Mouse (Mus musculus) G1E (cell line): ENCODE data around the gene Agpat3.

Experiments
- CTCF ChIP-seq: IDR thresholded peaks from 2 replicates; pipeline ENCODE4 v1.5.1; 2012; ENCODE audit warnings: low read depth, low read length, inconsistent platforms, mixed read lengths
- GATA1 ChIP-seq: IDR thresholded peaks from 2 replicates; pipeline ENCODE4 v1.6.1; 2012; ENCODE audit warnings: borderline replicate concordance, low read length, inconsistent platforms, mixed read lengths
- GATA2 ChIP-seq: IDR thresholded peaks from 2 replicates; pipeline ENCODE4 v1.6.1; 2012; ENCODE audit warnings: low read depth, low read length, inconsistent platforms, borderline replicate concordance
- TAL1 ChIP-seq: conservative IDR thresholded peaks from 2 replicates; pipeline ENCODE4 v1.6.1; 2012; ENCODE audit warnings: low read depth, low read length, inconsistent platforms, mixed read lengths

DNA sequence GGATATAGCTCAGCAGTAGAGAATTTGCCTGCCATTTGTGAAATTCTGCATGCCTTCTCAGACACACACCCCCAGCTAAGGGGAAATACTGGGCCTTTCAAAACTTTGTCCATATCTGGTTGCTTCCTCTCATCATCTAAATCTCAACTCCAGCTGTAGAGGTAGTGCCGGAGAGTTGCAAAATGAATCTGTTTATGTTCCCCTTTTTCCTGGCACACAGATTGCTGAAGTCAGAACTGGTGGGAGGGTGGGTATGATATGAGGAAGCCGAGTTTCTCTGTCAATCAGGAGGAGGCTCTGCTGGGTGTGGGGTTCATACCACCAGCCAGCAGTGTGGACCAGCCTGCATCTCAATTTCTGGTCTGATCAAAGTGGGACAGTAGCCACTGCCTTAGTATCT is 11.8 kb upstream of the Agpat3 start:
- TF ChIP-seq GATA1 (no peak), CTCF (no peak), GATA2 (no peak), TAL1 (no peak)
